Mouse (Mus musculus): Measurements from ENCODE around the gene Wdr24. TPM values are rescaled to one million over a fixed set of nuclear protein-coding genes. Genes with fewer than 3 reads are reported as not detected.
A peak's percentile ranks its signal among the peaks of the same experiment; 100 is the strongest.

The Wdr24 gene
- polyA plus RNA-seq (2012; rRNA removed) = 33.6 and 38.6 TPM in 2 replicates

GRCm38 (mm10) chr17:25823452-25823851 lies at the start of gene Wdr24:
Wdr24 (plus strand) TSS chr17:25823627.
- Histone ChIP-seq H3K4me1 (ENCODE audit: control insufficient read depth, insufficient read depth, insufficient read length) (peaks cover 14% of the 10 kb centered on the region), H3K36me3 (ENCODE audit: control insufficient read depth, insufficient read depth, low read length) (peaks cover 4% of the 10 kb centered on the region; the same call in 1 of the 2 replicates), H3K4me3 (ENCODE audit: extremely low read depth, insufficient read depth, insufficient read length) (peak within 1 kb of the TSS; percentile 85), H3K27ac (ENCODE audit: insufficient read depth, low read length) (peak within 1 kb of the TSS; percentile 50), H3K27me3 (ENCODE audit: control insufficient read depth, insufficient read depth, low read length) (peaks cover 3% of the 10 kb centered on the region)
- TF ChIP-seq CTCF (IDR thresholded peaks at IDR 0.05; ENCODE audit: extremely low read depth, insufficient read depth, insufficient read length, insufficient replicate concordance) (no peak), POLR2A (IDR thresholded peaks at IDR 0.05; ENCODE audit: low read depth, low read length) (peak; percentile 60; the same call in 1 of the 2 replicates)
- peak; percentile 69 to 86 for DNase-seq (ENCODE audit: low read depth in 1 of 2, low spot score in 2 of 2)
- under 1% methylated on average over 18 of the region's 18 CpGs for WGBS

GRCm38 (mm10) chr17:25775318-25776062 lies 47.9 kb upstream of the Wdr24 start:
- TF ChIP-seq POLR2A (IDR thresholded peaks at IDR 0.05; ENCODE audit: low read depth, low read length) (no peak), CTCF (IDR thresholded peaks at IDR 0.05; ENCODE audit: extremely low read depth, insufficient read depth, insufficient read length, insufficient replicate concordance) (no peak)
- WGBS = 75% methylated on average over 10 of the region's 10 CpGs
- peaks cover 17% of the 10 kb centered on the region for H3K36me3 ChIP-seq (ENCODE audit: control insufficient read depth, insufficient read depth, low read length)
- no peaks in the 10 kb centered on the region for H3K27me3 ChIP-seq (ENCODE audit: control insufficient read depth, insufficient read depth, low read length)
- H3K4me3 ChIP-seq (ENCODE audit: extremely low read depth, insufficient read depth, insufficient read length) = no peak overlapping the region
- H3K4me1 ChIP-seq (ENCODE audit: control insufficient read depth, insufficient read depth, insufficient read length) = peaks cover 5% of the 10 kb centered on the region; the same call in 1 of the 2 replicates
- H3K27ac ChIP-seq (ENCODE audit: insufficient read depth, low read length) = no peak overlapping the region
- no peak for DNase-seq (ENCODE audit: low read depth in 1 of 2, low spot score in 2 of 2)

- DNase-seq (ENCODE audit: low read depth in 1 of 2, low spot score in 2 of 2) = no peak
- H3K27ac ChIP-seq (ENCODE audit: insufficient read depth, low read length) = no peak overlapping the region
- peaks cover 34% of the 10 kb centered on the region for H3K36me3 ChIP-seq (ENCODE audit: control insufficient read depth, insufficient read depth, low read length)
- H3K27me3 ChIP-seq (ENCODE audit: control insufficient read depth, insufficient read depth, low read length) = no peaks in the 10 kb centered on the region
- no peak overlapping the region for H3K4me3 ChIP-seq (ENCODE audit: extremely low read depth, insufficient read depth, insufficient read length)
- TF ChIP-seq CTCF (IDR thresholded peaks at IDR 0.05; ENCODE audit: extremely low read depth, insufficient read depth, insufficient read length, insufficient replicate concordance) = no peak
- no peak for TF ChIP-seq POLR2A (IDR thresholded peaks at IDR 0.05; ENCODE audit: low read depth, low read length)
- H3K4me1 ChIP-seq (ENCODE audit: control insufficient read depth, insufficient read depth, insufficient read length) = peaks cover 5% of the 10 kb centered on the region; the same call in 1 of the 2 replicates
- 94% methylated on average over 5 of the region's 5 CpGs for WGBS
Observed at GRCm38 (mm10) chr17:25777948-25778347, 45.5 kb upstream of the Wdr24 start.

DNA sequence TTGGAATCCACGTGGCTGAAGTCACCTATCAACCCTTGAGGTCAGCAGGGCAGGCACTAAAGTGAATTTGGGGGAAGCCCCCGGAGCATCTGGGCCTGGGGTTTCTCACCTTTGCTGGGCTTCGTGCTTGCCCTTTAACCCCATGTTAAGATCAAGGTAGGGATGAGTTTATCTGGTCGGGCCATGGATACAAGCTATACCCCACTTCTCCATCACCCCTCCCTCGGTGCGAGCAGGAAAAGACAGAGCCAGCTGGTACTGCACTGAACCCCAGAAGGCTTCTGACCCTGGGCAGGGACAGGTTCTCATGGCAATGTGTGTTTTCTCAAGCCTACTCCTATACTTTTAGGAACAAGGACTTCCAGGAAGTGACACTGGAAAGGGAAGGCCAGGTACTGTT lies 42.1 kb upstream of the Wdr24 start:
- 86% methylated on average over 6 of the region's 6 CpGs for WGBS
- H3K4me1 ChIP-seq (ENCODE audit: control insufficient read depth, insufficient read depth, insufficient read length) = peaks cover 6% of the 10 kb centered on the region
- peaks cover 34% of the 10 kb centered on the region for H3K36me3 ChIP-seq (ENCODE audit: control insufficient read depth, insufficient read depth, low read length)
- no peak for DNase-seq (ENCODE audit: low read depth in 1 of 2, low spot score in 2 of 2)
- TF ChIP-seq POLR2A (IDR thresholded peaks at IDR 0.05; ENCODE audit: low read depth, low read length) (no peak), CTCF (IDR thresholded peaks at IDR 0.05; ENCODE audit: extremely low read depth, insufficient read depth, insufficient read length, insufficient replicate concordance) (no peak)
- no peak overlapping the region for H3K27ac ChIP-seq (ENCODE audit: insufficient read depth, low read length)
- no peak overlapping the region for H3K4me3 ChIP-seq (ENCODE audit: extremely low read depth, insufficient read depth, insufficient read length)
- no peaks in the 10 kb centered on the region for H3K27me3 ChIP-seq (ENCODE audit: control insufficient read depth, insufficient read depth, low read length)

DNA sequence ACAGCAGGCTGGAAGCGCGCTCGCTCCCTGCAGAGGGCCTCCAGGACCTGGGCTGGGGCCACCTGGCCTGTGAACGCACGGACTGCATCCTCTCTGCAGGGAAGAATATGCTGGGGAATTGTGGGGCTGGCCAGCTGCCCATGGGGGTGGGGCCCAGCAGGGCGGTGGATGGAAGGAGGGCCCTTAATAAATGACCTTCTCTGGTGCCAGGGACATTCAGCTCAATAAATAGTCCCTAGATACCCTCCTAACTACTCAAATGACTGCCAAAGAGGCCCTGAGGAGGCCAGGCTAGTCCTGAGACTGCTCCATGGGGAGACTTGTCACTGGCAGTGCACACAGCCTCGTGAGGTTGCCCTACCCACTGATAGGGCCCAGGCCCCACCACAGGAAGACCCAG lies 40.3 kb upstream of the Wdr24 start:
- no peak for DNase-seq (ENCODE audit: low read depth in 1 of 2, low spot score in 2 of 2)
- Histone ChIP-seq H3K27ac (ENCODE audit: insufficient read depth, low read length) (no peak overlapping the region), H3K4me1 (ENCODE audit: control insufficient read depth, insufficient read depth, insufficient read length) (peaks cover 6% of the 10 kb centered on the region), H3K36me3 (ENCODE audit: control insufficient read depth, insufficient read depth, low read length) (peaks cover 29% of the 10 kb centered on the region), H3K4me3 (ENCODE audit: extremely low read depth, insufficient read depth, insufficient read length) (no peak overlapping the region), H3K27me3 (ENCODE audit: control insufficient read depth, insufficient read depth, low read length) (no peaks in the 10 kb centered on the region)
- TF ChIP-seq CTCF (IDR thresholded peaks at IDR 0.05; ENCODE audit: extremely low read depth, insufficient read depth, insufficient read length, insufficient replicate concordance) (no peak), POLR2A (IDR thresholded peaks at IDR 0.05; ENCODE audit: low read depth, low read length) (no peak)
- WGBS = 89% methylated on average over 7 of the region's 7 CpGs

DNA sequence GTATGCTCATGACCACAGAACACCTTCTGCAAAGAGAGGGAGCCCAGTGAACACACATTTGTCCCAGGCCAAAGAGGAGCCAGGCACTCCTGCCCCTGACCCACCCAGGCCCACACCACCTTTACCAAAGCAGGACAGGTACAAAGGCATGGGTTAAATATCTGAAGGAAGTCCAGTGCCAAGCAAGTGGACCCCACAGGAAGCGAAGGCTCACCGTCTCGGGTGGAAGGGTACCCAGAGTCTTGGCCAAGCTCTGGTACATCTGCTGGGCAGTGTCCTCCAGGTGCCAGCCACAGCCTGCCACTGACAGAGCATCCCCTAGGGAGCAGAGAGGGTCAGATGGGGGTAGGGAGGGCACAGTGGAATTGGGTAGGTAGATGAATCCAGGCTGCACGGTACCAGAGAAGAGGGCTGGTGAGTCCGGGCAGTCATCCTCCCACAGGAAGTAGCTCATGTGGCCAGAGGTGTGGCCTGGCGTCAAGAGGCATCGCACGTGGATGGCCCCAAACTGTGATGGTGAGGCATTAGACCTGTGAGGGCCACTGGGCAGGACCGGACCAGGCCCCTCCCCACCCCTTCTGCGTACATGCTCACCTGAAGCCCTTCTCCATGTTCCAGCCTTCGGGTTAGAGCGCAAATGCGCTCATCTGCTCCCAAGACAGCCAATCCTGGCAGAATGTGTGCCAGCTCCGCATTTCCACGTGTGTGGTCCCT lies 39.4 kb upstream of the Wdr24 start:
- H3K27me3 ChIP-seq (ENCODE audit: control insufficient read depth, insufficient read depth, low read length) = no peaks in the 10 kb centered on the region
- H3K4me1 ChIP-seq (ENCODE audit: control insufficient read depth, insufficient read depth, insufficient read length) = peaks cover 6% of the 10 kb centered on the region
- H3K36me3 ChIP-seq (ENCODE audit: control insufficient read depth, insufficient read depth, low read length) = peaks cover 29% of the 10 kb centered on the region
- no peak overlapping the region for H3K27ac ChIP-seq (ENCODE audit: insufficient read depth, low read length)
- no peak overlapping the region for H3K4me3 ChIP-seq (ENCODE audit: extremely low read depth, insufficient read depth, insufficient read length)
- TF ChIP-seq POLR2A (IDR thresholded peaks at IDR 0.05; ENCODE audit: low read depth, low read length) (no peak), CTCF (IDR thresholded peaks at IDR 0.05; ENCODE audit: extremely low read depth, insufficient read depth, insufficient read length, insufficient replicate concordance) (no peak)
- WGBS = 78% methylated on average over 15 of the region's 15 CpGs
- no peak for DNase-seq (ENCODE audit: low read depth in 1 of 2, low spot score in 2 of 2)
